Mouse (Mus musculus): ENCODE data around the gene Cep135.

- TF ChIP-seq CTCF (IDR thresholded peaks at IDR 0.05; ENCODE audit: low read depth, low read length): no peak
- no peak for TF ChIP-seq POLR2A (IDR thresholded peaks at IDR 0.05; ENCODE audit: extremely low read depth, insufficient read depth, low read length)
These were observed 96.4 kb downstream of the Cep135 start for GRCm38 (mm10) chr5:76684658-76685605.
